Mouse (Mus musculus) induced T-regulatory cell, adult 2 months (primary cell): ENCODE measurements around the gene Acvr1.

Experiments
- DNase-seq: peaks from one replicate; pipeline ENCODE4 v3.0.0-alpha.2; 2012; ENCODE audit warnings: low read depth

Acvr1 gene

GRCm38 (mm10) chr2:58567066-58567810 lies at the start of gene Acvr1, which contains the start of gene Upp2:
Gene Acvr1 (minus strand): TSS chr2:58567157.
Gene Upp2 (plus strand): TSS chr2:58567298.
- peak; percentile 60 for DNase-seq

- DNase-seq, result no peak
Observed at GRCm38 (mm10) chr2:58615766-58616165, 48.8 kb upstream of the Acvr1 start.

- no peak for DNase-seq
Observed at GRCm38 (mm10) chr2:58614851-58615250, 47.9 kb upstream of the Acvr1 start.

- DNase-seq, result no peak
Observed at GRCm38 (mm10) chr2:58613720-58614119, 46.8 kb upstream of the Acvr1 start.

- no peak for DNase-seq
Observed at GRCm38 (mm10) chr2:58604791-58605190, 37.8 kb upstream of the Acvr1 start.

GRCm38 (mm10) chr2:58603379-58603778 lies 36.4 kb upstream of the Acvr1 start:
- DNase-seq, result no peak

- no peak for DNase-seq
Observed at GRCm38 (mm10) chr2:58601382-58601781, 34.4 kb upstream of the Acvr1 start.

- no peak for DNase-seq
Observed at GRCm38 (mm10) chr2:58599639-58600038, 32.7 kb upstream of the Acvr1 start.

- DNase-seq, result no peak
Observed at GRCm38 (mm10) chr2:58597556-58597955, 30.6 kb upstream of the Acvr1 start.

- DNase-seq, result no peak
Observed at GRCm38 (mm10) chr2:58596774-58597342, 29.9 kb upstream of the Acvr1 start.

- no peak for DNase-seq
Observed at GRCm38 (mm10) chr2:58595350-58595749, 28.4 kb upstream of the Acvr1 start.

- DNase-seq, result no peak
Observed at GRCm38 (mm10) chr2:58590055-58590454, 23.1 kb upstream of the Acvr1 start.

- no peak for DNase-seq
Observed at GRCm38 (mm10) chr2:58589637-58590036, 22.7 kb upstream of the Acvr1 start.

- no peak for DNase-seq
Observed at GRCm38 (mm10) chr2:58586311-58586710, 19.4 kb upstream of the Acvr1 start.

- DNase-seq, result no peak
Observed at GRCm38 (mm10) chr2:58574167-58574566, 7.2 kb upstream of the Acvr1 start.

GRCm38 (mm10) chr2:58568841-58569645 lies 2.1 kb upstream of the Acvr1 start:
- no peak for DNase-seq

GRCm38 (mm10) chr2:58567866-58568719 lies 1.1 kb upstream of the Acvr1 start:
- peak; percentile 9 for DNase-seq

GRCm38 (mm10) chr2:58566410-58567065 lies 419 bp downstream of the Acvr1 start:
- peak; percentile 51 for DNase-seq

- no peak for DNase-seq
Observed at GRCm38 (mm10) chr2:58566049-58566409, 928 bp downstream of the Acvr1 start.

- no peak for DNase-seq
Observed at GRCm38 (mm10) chr2:58565267-58565666, 1.7 kb downstream of the Acvr1 start.

GRCm38 (mm10) chr2:58562137-58562536 lies 4.8 kb downstream of the Acvr1 start:
- no peak for DNase-seq
